Mouse (Mus musculus) gastrocnemius, adult 2 months (tissue): ENCODE data around the gene Ptprt. TPM values are rescaled to one million over a fixed set of nuclear protein-coding genes. Genes with fewer than 3 reads are reported as not detected.

Experiments
- DNase-seq: peaks from one replicate; pipeline ENCODE4 v3.0.0; 2022
- H3K27ac ChIP-seq: fragments of 200-600 bp; 2 replicates; pipeline ENCODE4 v1.8.1; 2022; ENCODE audit warnings: mild to moderate bottlenecking
- H3K4me3 ChIP-seq: fragments of 200-600 bp; 2 replicates; pipeline ENCODE4 v1.8.1; 2022; ENCODE audit warnings: mild to moderate bottlenecking, moderate library complexity
- CTCF ChIP-seq: fragments of 200-600 bp; IDR thresholded peaks from 2 replicates; pipeline ENCODE4 v1.8.1; 2022; ENCODE audit warnings: antibody characterized with exemption, mild to moderate bottlenecking, moderate library complexity
- intact Hi-C: fragments of 180-260 bp; cut with DNase I; formaldehyde crosslinking; loops from one replicate; pipeline ENCODE4 v1.15.1; 2025
- total RNA-seq, 2 experiments: library from RNA; stranded (reverse); gene quantifications; 2 replicates each; pipeline ENCODE4 v1.2.3; 2021

Ptprt gene
- total RNA-seq, 2 experiments from 2014 or later = 0.18 to 0.92 TPM

DNA sequence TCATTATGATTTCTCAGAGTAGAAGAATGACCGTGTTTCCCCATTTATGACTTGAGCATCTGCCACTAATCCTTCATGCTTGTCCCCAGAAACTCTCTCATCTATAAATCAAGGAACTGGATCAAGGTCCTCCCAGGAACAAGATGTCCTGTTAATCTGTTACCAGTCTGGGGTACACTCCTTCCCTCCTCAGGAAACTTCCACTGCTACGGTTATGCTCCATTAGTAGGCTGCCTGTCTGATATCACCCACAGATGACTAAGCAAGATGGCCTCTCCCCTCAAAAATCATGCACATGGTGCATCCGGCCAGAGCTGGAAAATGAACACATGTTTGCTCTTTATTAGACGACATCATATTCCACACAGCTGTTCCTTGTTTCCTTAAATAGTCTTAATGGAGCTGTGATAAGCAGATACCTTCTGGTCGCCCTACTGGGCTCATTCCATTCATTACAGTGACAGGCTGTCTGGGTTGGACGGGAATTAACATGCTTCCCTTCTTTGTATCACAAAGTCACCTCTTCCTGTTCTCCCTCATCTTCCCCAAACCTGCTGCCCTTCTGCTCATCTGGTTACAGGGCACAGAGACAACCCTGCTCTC lies 1060.6 kb downstream of the Ptprt start:
- no peak for TF ChIP-seq CTCF
- no peak overlapping the region for H3K4me3 ChIP-seq
- DNase-seq = no peak
- intact Hi-C loops = no loop called here
- no peak overlapping the region for H3K27ac ChIP-seq

DNA sequence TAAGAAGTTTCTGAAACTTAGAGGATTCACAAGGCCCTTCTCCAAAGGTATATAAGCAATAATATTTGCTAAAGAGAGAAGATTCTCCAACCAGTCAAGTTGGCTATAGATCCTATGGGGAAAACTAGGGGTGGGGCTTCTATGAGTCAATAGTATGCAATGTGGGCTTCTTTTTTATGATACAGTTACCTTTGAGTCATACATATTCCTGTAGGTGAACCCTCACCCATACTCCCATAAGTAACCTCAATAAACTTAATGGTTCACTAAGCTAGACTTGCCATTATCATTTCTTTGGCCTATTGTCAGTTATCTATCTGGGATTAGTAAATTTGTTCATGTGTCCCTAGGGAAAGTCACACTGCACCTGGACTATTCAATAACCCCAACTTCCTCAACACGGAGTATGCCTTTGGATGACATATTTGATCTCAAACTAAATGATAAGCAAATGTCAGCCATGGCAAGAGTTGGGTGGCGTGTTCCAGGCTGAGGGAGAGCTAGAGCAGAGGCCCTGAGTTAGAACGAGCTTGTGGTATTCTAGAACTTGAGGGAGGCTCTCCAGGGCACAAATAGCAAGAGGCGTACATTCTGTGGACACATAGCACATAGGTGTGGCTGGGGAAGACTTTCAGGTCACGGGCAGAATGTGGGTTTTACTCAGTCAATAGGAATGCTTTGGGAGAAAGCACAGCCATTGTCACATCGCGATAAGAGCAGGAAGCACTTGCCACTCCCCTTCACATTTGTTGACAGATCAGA lies 1067.4 kb downstream of the Ptprt start:
- no peak for DNase-seq
- no peak overlapping the region for H3K27ac ChIP-seq
- H3K4me3 ChIP-seq = no peak overlapping the region
- no peak for TF ChIP-seq CTCF
- intact Hi-C loops = no loop called here

DNA sequence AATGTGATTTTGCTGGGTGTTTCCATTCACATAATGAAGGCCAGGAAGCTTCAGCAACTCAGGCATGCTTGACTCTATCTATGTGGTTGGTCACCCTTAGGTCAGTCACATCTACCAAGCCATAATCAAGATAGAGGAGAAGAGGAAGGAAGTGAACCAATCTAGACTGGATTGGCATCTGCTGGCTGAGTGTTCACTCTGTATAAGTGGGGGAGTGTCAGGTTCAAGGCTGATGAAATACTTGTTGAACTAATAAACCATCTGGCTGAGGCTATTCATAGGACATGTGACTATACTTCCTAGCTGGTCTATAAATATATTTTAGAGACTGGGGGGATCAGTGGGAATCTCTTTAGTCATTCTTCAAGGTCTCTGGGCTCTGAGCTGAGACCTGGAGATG lies 1086.5 kb downstream of the Ptprt start:
- no peak overlapping the region for H3K27ac ChIP-seq
- intact Hi-C loops = no loop called here
- no peak for TF ChIP-seq CTCF
- DNase-seq = no peak
- H3K4me3 ChIP-seq = no peak overlapping the region

DNA sequence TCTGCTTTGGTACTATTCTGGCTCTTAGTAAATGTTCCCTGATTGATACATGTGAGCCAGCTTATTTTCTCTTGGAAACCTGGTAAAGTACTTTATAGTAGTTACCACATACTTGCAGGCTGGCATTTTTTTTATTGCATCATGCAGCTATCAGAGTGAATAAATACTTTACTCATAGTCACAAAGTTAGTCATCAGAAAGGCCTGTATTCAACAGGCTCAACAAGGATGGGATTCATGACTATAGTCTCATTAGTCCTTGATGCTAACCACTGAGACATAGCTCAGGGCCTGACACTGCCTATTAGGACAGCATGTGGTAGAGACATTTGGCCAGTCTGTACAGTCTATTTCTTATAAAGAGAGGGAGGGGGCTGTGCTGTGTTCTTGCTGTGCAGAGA lies 1088.7 kb downstream of the Ptprt start:
- no peak for TF ChIP-seq CTCF
- Histone ChIP-seq H3K4me3 (no peak overlapping the region), H3K27ac (no peak overlapping the region)

DNA sequence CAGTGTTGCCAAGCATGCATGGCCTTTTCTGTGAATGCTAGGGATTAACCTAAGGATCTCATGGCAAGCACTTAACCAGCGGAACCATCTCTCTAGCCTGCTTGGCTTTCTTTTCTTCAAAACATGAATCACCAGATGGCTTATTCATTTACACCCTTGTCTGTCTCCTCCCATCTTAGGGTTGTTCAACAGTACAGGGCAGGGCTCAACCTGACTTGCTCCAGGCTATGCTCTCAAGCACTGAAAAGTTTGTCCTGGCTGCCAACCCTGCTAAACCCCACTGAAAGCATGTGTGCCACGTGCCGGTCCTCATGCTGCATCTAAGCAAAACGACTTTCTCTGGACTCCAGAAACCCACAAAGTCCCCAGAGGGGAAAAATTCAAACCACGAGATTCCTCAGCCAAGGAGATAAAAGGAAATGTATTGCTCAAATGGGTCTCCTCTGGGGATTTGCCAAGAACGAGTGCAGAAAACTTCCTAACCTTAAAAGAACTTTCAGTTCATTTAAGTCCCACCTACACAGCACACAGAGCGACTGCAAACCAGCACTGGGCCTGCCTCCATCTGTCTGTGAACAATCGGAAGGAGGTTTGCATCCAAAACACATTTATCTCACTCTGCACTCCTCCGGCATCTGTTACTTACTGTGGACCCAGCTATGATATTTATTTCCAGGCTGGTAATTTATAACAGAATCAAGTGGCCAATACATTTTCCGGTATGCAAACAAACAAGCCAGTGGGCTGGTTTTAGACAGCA lies 1090.5 kb downstream of the Ptprt start:
- no peak overlapping the region for H3K4me3 ChIP-seq
- intact Hi-C loops = no loop called here
- peak; percentile 36 for DNase-seq
- H3K27ac ChIP-seq = no peak overlapping the region
- TF ChIP-seq CTCF = no peak

More for the DNA sequence above, 1088.7 kb downstream of the Ptprt start:
- intact Hi-C loops = no loop called here
- no peak for DNase-seq

- Histone ChIP-seq H3K4me3 (no peak overlapping the region), H3K27ac (no peak overlapping the region)
- TF ChIP-seq CTCF = no peak
- DNase-seq = peak; percentile 23
- intact Hi-C loops = no loop called here
Observed at GRCm38 (mm10) chr2:161561502-161561901, 1099.4 kb downstream of the Ptprt start.

- TF ChIP-seq CTCF = no peak
- no peak overlapping the region for H3K4me3 ChIP-seq
- no peak for DNase-seq
- intact Hi-C loops = no loop called here
- no peak overlapping the region for H3K27ac ChIP-seq
Observed at GRCm38 (mm10) chr2:161557874-161558273, 1103.1 kb downstream of the Ptprt start.

GRCm38 (mm10) chr2:161553651-161554050 lies 1107.3 kb downstream of the Ptprt start:
- no peak overlapping the region for H3K4me3 ChIP-seq
- DNase-seq = no peak
- TF ChIP-seq CTCF = no peak
- no peak overlapping the region for H3K27ac ChIP-seq
- intact Hi-C loops = no loop called here

GRCm38 (mm10) chr2:161552011-161552410 lies 1108.9 kb downstream of the Ptprt start:
- no peak overlapping the region for H3K4me3 ChIP-seq
- no peak for TF ChIP-seq CTCF
- no peak overlapping the region for H3K27ac ChIP-seq
- intact Hi-C loops = no loop called here
- no peak for DNase-seq

DNA sequence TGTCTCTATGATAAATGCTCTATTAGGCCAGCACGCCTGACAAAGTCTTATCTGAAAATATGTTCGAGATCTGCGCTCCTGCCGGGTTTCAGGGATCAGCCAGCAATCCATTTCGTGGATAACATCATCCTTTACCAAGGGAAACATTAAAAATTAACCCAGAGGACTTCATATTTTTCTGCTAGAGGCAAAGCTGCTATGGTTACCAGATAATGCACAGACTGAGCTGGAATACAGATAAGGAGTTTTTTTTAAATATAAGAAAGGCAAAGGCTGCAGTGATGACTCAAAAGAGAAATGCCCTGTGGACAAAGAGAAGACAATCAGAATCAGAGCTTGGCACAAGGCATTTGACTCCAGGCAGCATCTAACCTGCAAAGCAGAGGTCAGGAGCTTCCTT lies 1111.4 kb downstream of the Ptprt start:
- intact Hi-C loops = no loop called here

GRCm38 (mm10) chr2:161547318-161547717 lies 1113.6 kb downstream of the Ptprt start:
- intact Hi-C loops = no loop called here

More for the DNA sequence above, 1111.4 kb downstream of the Ptprt start:
- no peak for TF ChIP-seq CTCF
- Histone ChIP-seq H3K27ac (no peak overlapping the region), H3K4me3 (no peak overlapping the region)
- no peak for DNase-seq

DNA sequence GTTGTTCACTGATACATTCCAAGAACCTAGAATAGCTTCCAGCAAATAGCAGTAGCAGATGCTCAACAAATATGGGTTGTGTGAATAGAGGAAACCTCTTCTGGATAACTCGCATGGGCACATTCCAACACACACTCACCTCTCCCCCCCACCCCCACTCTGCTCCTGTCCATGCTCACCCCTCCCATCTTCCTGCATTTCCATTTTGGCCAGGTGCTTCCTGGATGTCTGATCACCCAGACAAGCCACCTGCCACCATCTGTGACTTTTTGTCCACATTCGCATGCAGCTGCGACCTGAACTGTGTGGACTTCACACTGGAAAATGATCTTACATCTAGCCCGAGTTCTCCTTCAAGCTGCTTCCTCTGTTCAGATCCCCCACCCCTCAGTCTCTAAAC lies 1115.5 kb downstream of the Ptprt start:
- no peak overlapping the region for H3K4me3 ChIP-seq
- DNase-seq = no peak
- no peak for TF ChIP-seq CTCF
- no peak overlapping the region for H3K27ac ChIP-seq
- intact Hi-C loops = no loop called here

More at GRCm38 (mm10) chr2:161547318-161547717, 1113.6 kb downstream of the Ptprt start:
- Histone ChIP-seq H3K4me3 (no peak overlapping the region), H3K27ac (no peak overlapping the region)
- TF ChIP-seq CTCF = no peak
- no peak for DNase-seq

DNA sequence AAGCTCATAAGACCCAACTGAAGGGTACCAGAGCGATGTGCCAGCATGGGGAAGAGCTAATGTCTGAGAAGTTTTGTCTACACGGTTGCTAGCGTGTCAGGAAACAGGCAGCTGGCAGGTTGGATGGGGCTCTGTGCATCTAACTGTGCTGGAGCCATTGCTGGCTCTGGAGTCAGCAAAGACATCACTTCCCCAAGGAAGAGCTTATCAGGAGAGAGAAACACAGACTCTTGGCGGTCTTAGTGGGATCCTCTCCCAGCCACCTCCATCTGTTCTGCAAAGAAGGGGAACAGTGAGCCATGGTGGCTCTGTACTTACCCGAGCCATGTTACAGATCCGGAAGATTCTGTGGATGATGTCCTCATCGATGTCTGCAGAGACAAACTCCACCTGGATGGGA lies 1126.8 kb downstream of the Ptprt start:
- H3K4me3 ChIP-seq = no peak overlapping the region
- H3K27ac ChIP-seq = no peak overlapping the region
- no peak for TF ChIP-seq CTCF
- DNase-seq = no peak
- intact Hi-C loops = no loop called here
